Mouse (Mus musculus) CH12.LX (cell line): Measurements from ENCODE around the gene Cacna1c. TPM values are rescaled to one million over a fixed set of nuclear protein-coding genes. Genes with fewer than 3 reads are reported as not detected.

Experiments used
- DNase-seq: peaks from one replicate; pipeline ENCODE4 v3.0.0-alpha.2; 2013; ENCODE audit errors: extremely low read depth
- H3K27ac ChIP-seq: 2 replicates; pipeline ENCODE4 v1.5.1; 2012; ENCODE audit warnings: low read depth, mild to moderate bottlenecking, control low read depth, moderate library complexity; ENCODE audit not compliant: insufficient read depth
- H3K27me3 ChIP-seq: replicated peaks from 2 replicates; pipeline ENCODE3; 2012; ENCODE audit warnings: inconsistent platforms
- H3K36me3 ChIP-seq, 2 experiments: replicated peaks in 1 of 2; 2 replicates each; pipeline versions ENCODE3 to v1.6.1; 2012; ENCODE audit warnings: inconsistent platforms in 1 of 2, low read length in 1 of 2, mild to moderate bottlenecking in 1 of 2, mixed read lengths in 1 of 2, moderate library complexity in 1 of 2; ENCODE audit not compliant: control insufficient read depth in 1 of 2, insufficient read depth in 1 of 2
- H3K4me1 ChIP-seq, 2 experiments: 2 replicates each; pipeline ENCODE4 v1.6.1; 2012; ENCODE audit warnings: inconsistent platforms in 1 of 2, moderate library complexity in 1 of 2; ENCODE audit not compliant: insufficient read depth in 2 of 2, control insufficient read depth in 1 of 2
- H3K4me2 ChIP-seq: 2 replicates; pipeline ENCODE4 v1.6.1; 2012; ENCODE audit warnings: low read depth, mild to moderate bottlenecking, control low read depth; ENCODE audit not compliant: poor library complexity, insufficient read depth, severe bottlenecking
- H3K4me3 ChIP-seq, 3 experiments: fragments of 150-350 bp in 1 of 3; sonication (generic) in 1 of 3; replicated peaks in 1 of 3; 2 replicates each; pipeline versions ENCODE3 to v1.5.1; 2011 to 2012; ENCODE audit warnings: low read depth in 2 of 3, low read length in 2 of 3, mild to moderate bottlenecking in 2 of 3, moderate library complexity in 2 of 3, control low read depth in 1 of 3, improper control_type of control experiment in 1 of 3, inconsistent platforms in 1 of 3, mixed read lengths in 1 of 3; ENCODE audit not compliant: poor library complexity in 1 of 3
- H3K79me2 ChIP-seq: replicated peaks from 2 replicates; pipeline ENCODE4 v1.6.1; 2012; ENCODE audit warnings: mild to moderate bottlenecking, moderate library complexity; ENCODE audit not compliant: control insufficient read depth, poor library complexity, insufficient read depth, severe bottlenecking; ENCODE audit errors: extremely low read depth
- H3K9ac ChIP-seq: 2 replicates; pipeline ENCODE4 v1.6.1; 2012; ENCODE audit warnings: low read depth, mild to moderate bottlenecking, control low read depth, moderate library complexity; ENCODE audit not compliant: insufficient read depth
- H3K9me3 ChIP-seq: replicated peaks from 2 replicates; pipeline ENCODE3; 2012; ENCODE audit warnings: low read length, inconsistent platforms, mixed read lengths
- CHD2 ChIP-seq: IDR thresholded peaks from 2 replicates; pipeline ENCODE4 v1.6.1; 2011; ENCODE audit warnings: low read length, improper control_type of control experiment
- CTCF ChIP-seq, 2 experiments: IDR thresholded peaks in 1 of 2; conservative IDR thresholded peaks in 1 of 2; 2 replicates each; pipeline ENCODE4 v1.5.1; 2011 to 2012; ENCODE audit warnings: low read depth in 2 of 2, low read length in 2 of 2, improper control_type of control experiment in 1 of 2, inconsistent platforms in 1 of 2, mild to moderate bottlenecking in 1 of 2, moderate library complexity in 1 of 2
- ELF1 ChIP-seq: IDR thresholded peaks from 2 replicates; pipeline ENCODE4 v1.6.1; 2014; ENCODE audit warnings: low read depth, mild to moderate bottlenecking, inconsistent platforms, low read length, improper control_type of control experiment
- ETS1 ChIP-seq: conservative IDR thresholded peaks from 2 replicates; pipeline ENCODE4 v1.6.1; 2012; ENCODE audit warnings: low read depth, mild to moderate bottlenecking, inconsistent platforms, low read length, improper control_type of control experiment, moderate library complexity
- JUN ChIP-seq: IDR thresholded peaks from 2 replicates; pipeline ENCODE4 v1.6.1; 2011; ENCODE audit warnings: low read depth, mild to moderate bottlenecking, low read length, improper control_type of control experiment, moderate library complexity; ENCODE audit not compliant: insufficient read depth
- MAFK ChIP-seq: IDR thresholded peaks from 2 replicates; pipeline ENCODE4 v1.6.1; 2011; ENCODE audit warnings: low read length, improper control_type of control experiment; ENCODE audit not compliant: insufficient replicate concordance
- MYC ChIP-seq: IDR thresholded peaks from 2 replicates; pipeline ENCODE4 v1.6.1; 2011; ENCODE audit warnings: low read depth, mild to moderate bottlenecking, improper control_type of control experiment, low read length
- POLR2A ChIP-seq: IDR thresholded peaks from 2 replicates; pipeline ENCODE4 v1.6.1; 2011; ENCODE audit warnings: low read depth, mild to moderate bottlenecking, improper control_type of control experiment, low read length
- POLR2AphosphoS2 ChIP-seq: IDR thresholded peaks from 2 replicates; pipeline ENCODE4 v1.6.1; 2011; ENCODE audit warnings: low read depth, low read length, improper control_type of control experiment
- RAD21 ChIP-seq: IDR thresholded peaks from 2 replicates; pipeline ENCODE4 v1.6.1; 2011; ENCODE audit warnings: low read depth, mild to moderate bottlenecking, low read length, improper control_type of control experiment, moderate library complexity
- SMC3 ChIP-seq: IDR thresholded peaks from 2 replicates; pipeline ENCODE4 v1.6.1; 2011; ENCODE audit warnings: low read depth, low read length, improper control_type of control experiment
- TCF12 ChIP-seq: IDR thresholded peaks from 2 replicates; pipeline ENCODE4 v1.6.1; 2014; ENCODE audit warnings: low read depth, mild to moderate bottlenecking, inconsistent platforms, low read length, improper control_type of control experiment
- USF1 ChIP-seq: IDR thresholded peaks from 2 replicates; pipeline ENCODE4 v1.6.1; 2014; ENCODE audit warnings: low read depth, mild to moderate bottlenecking, inconsistent platforms, low read length, improper control_type of control experiment
- USF2 ChIP-seq: conservative IDR thresholded peaks from 2 replicates; pipeline ENCODE4 v1.6.1; 2011; ENCODE audit warnings: low read depth, low read length, improper control_type of control experiment
- dilution Hi-C: fragments of 300-500 bp; cut with MboI; formaldehyde crosslinking; loops from 2 replicates; pipeline ENCODE4 v1.14.3; 2020; ENCODE audit warnings: low sequenced_read_pairs; ENCODE audit not compliant: extremely low pct_unique_long_range_greater_than_20kb, extremely low pct_ligation_motif_present
- in situ Hi-C: fragments of 300-500 bp; cut with MboI; formaldehyde crosslinking; loops from 3 replicates; pipeline ENCODE4 v1.14.3; 2019; ENCODE audit warnings: low sequenced_read_pairs, low pct_ligation_motif_present, low pct_unique_long_range_greater_than_20kb, mixed read lengths
- polyA plus RNA-seq: library from polyadenylated mRNA; unstranded; fragments of >175 nt; gene quantifications from 2 replicates; pipeline ENCODE4 v1.2.1, GENCODE M21; 2012; ENCODE audit warnings: low read depth; ENCODE audit not compliant: insufficient read length
- total RNA-seq, 2 experiments: library from RNA; depleted of rRNA; stranded (reverse); fragments of 300-350 nt in 1 of 2; fragments of >200 nt in 1 of 2; gene quantifications; 2 replicates each; pipeline ENCODE4 v1.2.3; 2012 to 2014

Cacna1c gene
- total and polyA plus RNA-seq, 3 experiments, result 0.04 TPM; not detected in 2

DNA sequence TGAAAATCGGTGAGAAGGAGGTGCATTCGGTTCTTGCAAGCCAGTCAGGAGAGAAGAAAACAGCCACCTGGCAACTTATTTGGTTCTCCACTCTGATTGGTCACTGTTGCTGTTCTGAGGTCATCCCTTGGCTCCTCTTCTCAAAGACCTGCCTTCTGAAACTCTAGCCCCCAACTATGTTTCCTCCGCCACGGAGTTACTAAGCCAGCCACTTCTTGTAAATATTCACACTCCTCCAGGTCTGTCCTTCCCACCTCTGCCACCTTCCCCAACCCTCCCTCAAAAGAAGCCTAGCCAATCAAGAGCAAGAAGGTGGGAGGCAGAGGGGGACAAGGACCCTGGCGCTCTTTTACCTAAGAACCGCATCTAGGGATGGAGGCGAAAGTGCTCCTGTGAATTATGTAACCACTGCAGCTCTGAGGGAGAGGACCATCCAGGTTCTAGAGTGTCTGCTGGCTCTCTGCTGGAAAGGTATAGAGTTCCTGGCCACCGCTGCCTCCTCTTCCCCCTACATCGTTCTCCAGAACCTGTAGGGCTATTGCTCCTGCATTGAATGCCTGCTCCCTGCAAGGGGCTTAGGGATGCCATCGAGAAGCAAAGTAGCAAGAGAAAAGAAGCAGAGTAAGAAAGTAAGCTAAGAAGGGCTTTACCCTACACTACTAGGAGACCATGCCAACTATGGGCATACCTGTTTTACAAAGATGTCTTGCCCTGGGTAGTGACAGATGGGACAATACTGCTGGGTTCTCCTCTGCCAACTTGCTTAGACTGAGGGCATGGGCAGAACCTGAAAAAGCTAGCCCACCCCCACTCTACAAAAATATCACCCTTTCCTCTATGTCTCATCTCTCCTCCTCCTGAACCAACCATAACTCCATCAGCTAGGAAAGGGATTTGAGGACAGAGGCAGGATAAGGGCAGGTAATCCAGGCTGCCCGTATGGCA is 90.3 kb downstream of the Cacna1c start:
- Histone ChIP-seq H3K4me2 (no peak overlapping the region), H3K27me3 (peaks cover 55% of the 10 kb centered on the region), H3K27ac (no peak overlapping the region), H3K4me1 (no peaks in the 10 kb centered on the region), H3K9me3 (peaks cover 21% of the 10 kb centered on the region), H3K79me2 (no peaks in the 10 kb centered on the region), H3K36me3 (no peaks in the 10 kb centered on the region), H3K4me3 (no peak overlapping the region), H3K9ac (no peak overlapping the region)
- in situ Hi-C loops, result loop anchor here (10.0 to 25.0 kb wide), 2 partner anchors 169 to 471 kb away; no protein-coding TSS in a partner anchor
- dilution Hi-C loops, result no loop called here
- DNase-seq, result no peak
- no peak for TF ChIP-seq USF1
- TF ChIP-seq CTCF (conservative IDR thresholded peaks at IDR 0.05 in 1 of 2, IDR thresholded peaks at IDR 0.05 in 1 of 2; ENCODE audit: low read depth in 2 of 2, low read length in 2 of 2), result no peak
- TF ChIP-seq POLR2AphosphoS2, result no peak
- no peak for TF ChIP-seq ETS1
- no peak for TF ChIP-seq JUN
- TF ChIP-seq POLR2A, result no peak
- no peak for TF ChIP-seq MYC
- TF ChIP-seq CHD2, result no peak
- TF ChIP-seq USF2, result no peak
- no peak for TF ChIP-seq ELF1
- TF ChIP-seq TCF12, result no peak

GRCm38 (mm10) chr6:119104246-119104645 is 92.0 kb downstream of the Cacna1c start:
- Histone ChIP-seq H3K4me1 (no peaks in the 10 kb centered on the region), H3K9ac (no peak overlapping the region), H3K36me3 (no peaks in the 10 kb centered on the region), H3K79me2 (no peaks in the 10 kb centered on the region), H3K4me3 (no peak overlapping the region), H3K4me2 (no peak overlapping the region), H3K27ac (no peak overlapping the region), H3K27me3 (peaks cover 60% of the 10 kb centered on the region), H3K9me3 (peaks cover 19% of the 10 kb centered on the region)
- in situ Hi-C loops (loop anchor here (10.0 to 25.0 kb wide), 2 partner anchors 167 to 469 kb away; no protein-coding TSS in a partner anchor), dilution Hi-C loops (no loop called here)
- TF ChIP-seq SMC3 (peak; percentile 73), CTCF (conservative IDR thresholded peaks at IDR 0.05 in 1 of 2, IDR thresholded peaks at IDR 0.05 in 1 of 2; ENCODE audit: low read depth in 2 of 2, low read length in 2 of 2) (peak; percentile 75 to 81), POLR2A (no peak), MAFK (no peak), ELF1 (no peak), RAD21 (peak; percentile 81)
- DNase-seq, result peak; percentile 59
